Mouse (Mus musculus) intestine, embryonic 14.5 days (tissue): ENCODE data around the gene Trub2. TPM values are rescaled to one million over a fixed set of nuclear protein-coding genes. Genes with fewer than 3 reads are reported as not detected.

Experiments used
- ATAC-seq: fragments of 200-750 bp; cut with Nextera tagmentation; replicated peaks from 2 replicates; pipeline ENCODE4 v1.8.0; 2017; ENCODE audit warnings: low read depth, moderate number of reproducible peaks, moderate TSS enrichment, moderate library complexity; ENCODE audit not compliant: low FRiP score, low TSS enrichment
- DNase-seq: peaks from one replicate; pipeline ENCODE4 v3.0.0-alpha.2; 2018; ENCODE audit warnings: low spot score
- H3K27ac ChIP-seq: fragments of 300-500 bp; sonication (generic); 2 replicates; pipeline ENCODE4 v1.5.1; 2014; ENCODE audit warnings: low read depth, mild to moderate bottlenecking, control low read depth
- H3K27me3 ChIP-seq: fragments of 300-500 bp; sonication (generic); replicated peaks from 2 replicates; pipeline ENCODE4 v1.6.1; 2014; ENCODE audit warnings: low read length, control low read depth; ENCODE audit not compliant: control insufficient read depth, insufficient read depth
- H3K36me3 ChIP-seq: fragments of 300-500 bp; sonication (generic); 2 replicates; pipeline ENCODE4 v1.6.1; 2014; ENCODE audit warnings: low read length, control low read depth; ENCODE audit not compliant: control insufficient read depth, insufficient read depth
- H3K4me1 ChIP-seq: fragments of 300-500 bp; sonication (generic); replicated peaks from 2 replicates; pipeline ENCODE4 v1.6.1; 2014; ENCODE audit warnings: low read length, control low read depth, mixed read lengths; ENCODE audit not compliant: control insufficient read depth, insufficient read depth
- H3K4me2 ChIP-seq: fragments of 300-500 bp; sonication (generic); 2 replicates; pipeline ENCODE4 v1.6.1; 2014; ENCODE audit warnings: low read length
- H3K4me3 ChIP-seq: fragments of 300-500 bp; sonication (generic); 2 replicates; pipeline ENCODE4 v1.5.1; 2014; ENCODE audit warnings: low read depth, low read length, control low read depth, mixed read lengths
- H3K9ac ChIP-seq: fragments of 300-500 bp; sonication (generic); 2 replicates; pipeline ENCODE4 v1.6.1; 2014; ENCODE audit warnings: mild to moderate bottlenecking, low read length
- H3K9me3 ChIP-seq: fragments of 300-500 bp; sonication (generic); 2 replicates; pipeline ENCODE4 v1.6.1; 2016; ENCODE audit warnings: low read length, control low read depth; ENCODE audit not compliant: control insufficient read depth
- WGBS: fragments of 180-500 bp; shearing (Covaris S2); extraction: QIAGEN DNeasy Blood & Tissue Kit; methylation state at CpG from one replicate; pipeline ENCODE4 v1.1.7; 2014; 5-methylcytosine and 5-hydroxymethylcytosine counted together
- polyA plus RNA-seq: library from polyadenylated mRNA; unstranded; fragments of >200 nt; fragmentation: Nextera tagmentation; extraction: Ambion mirVana; gene quantifications from 2 replicates; pipeline ENCODE4 v1.2.1, GENCODE M21; 2014

Trub2 gene
- polyA plus RNA-seq, 1 experiment from 2014 or later = 33.3 TPM

DNA sequence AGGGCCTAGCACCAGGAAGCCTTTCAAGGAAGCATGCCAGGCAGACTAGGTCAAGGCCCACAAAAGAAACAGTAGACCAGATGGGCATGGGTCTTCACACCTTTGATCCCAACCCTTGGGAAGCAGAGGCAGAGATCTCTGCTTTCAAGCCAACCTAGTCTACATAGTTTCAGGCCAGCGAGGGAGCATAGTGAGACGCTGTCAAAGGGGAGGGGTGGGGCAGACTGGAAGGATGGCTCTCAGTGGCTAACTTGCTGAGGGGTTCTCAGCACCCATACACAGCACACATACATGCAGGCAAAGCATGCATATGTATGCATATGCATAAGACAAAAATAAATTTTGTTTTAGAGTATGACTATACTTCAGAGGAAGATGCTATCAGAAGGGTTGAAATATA, 31.1 kb upstream of the Trub2 start:
- 20% methylated on average over 2 of the region's 2 CpGs for WGBS
- Histone ChIP-seq H3K4me2 (peak overlapping the region; percentile 75), H3K27ac (peak overlapping the region; percentile 93), H3K4me3 (0 out of 2 replicates have a peak overlapping the region, but pooled peaks have one; percentile 42), H3K4me1 (peaks cover 18% of the 10 kb centered on the region), H3K36me3 (peaks cover 24% of the 10 kb centered on the region), H3K27me3 (no peaks in the 10 kb centered on the region), H3K9ac (no peak overlapping the region), H3K9me3 (no peaks in the 10 kb centered on the region)
- DNase-seq = no peak
- no peak for ATAC-seq

DNA sequence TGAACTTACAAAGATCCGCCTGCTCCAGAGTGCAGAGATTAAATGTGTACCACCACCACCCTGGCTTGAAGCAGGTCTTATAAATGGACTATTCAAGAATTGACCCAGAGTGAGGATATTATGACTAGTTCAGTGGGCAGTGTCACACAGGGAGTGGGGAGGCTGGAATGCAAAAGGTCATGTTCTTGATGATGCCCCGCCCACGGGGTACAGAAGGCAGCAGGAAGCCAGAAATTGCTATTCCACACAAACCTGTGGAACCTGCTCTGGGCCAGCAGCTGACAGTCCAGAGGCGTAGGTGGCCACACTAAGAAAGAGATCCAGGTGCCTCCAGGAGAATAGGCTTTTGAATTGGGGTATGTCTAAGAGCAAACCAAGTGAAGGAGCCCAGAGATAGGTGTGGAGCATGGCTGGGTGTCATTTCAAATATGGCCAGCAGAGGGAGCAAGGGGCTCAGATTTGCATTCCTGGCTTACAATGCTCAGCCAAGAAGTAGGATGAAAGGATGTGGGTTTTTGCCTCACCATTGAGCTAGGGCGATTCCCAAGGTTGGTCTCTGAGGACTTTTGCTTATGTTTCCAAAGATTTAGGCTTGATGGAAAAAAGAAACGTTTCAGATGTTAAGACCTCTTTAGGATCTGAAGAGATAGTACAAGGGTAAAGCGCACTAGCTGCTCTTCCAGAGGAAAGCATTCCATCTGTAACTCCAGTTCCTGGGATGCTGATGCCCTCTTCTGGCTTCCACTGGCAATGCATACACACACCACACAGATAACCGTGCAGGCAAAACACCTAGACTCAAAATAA, 29.3 kb upstream of the Trub2 start:
- Histone ChIP-seq H3K9me3 (no peaks in the 10 kb centered on the region), H3K4me1 (peaks cover 18% of the 10 kb centered on the region), H3K27me3 (no peaks in the 10 kb centered on the region), H3K27ac (peak overlapping the region; percentile 22; the same call in 1 of the 2 replicates), H3K9ac (no peak overlapping the region), H3K4me2 (peak overlapping the region; percentile 11; the same call in 1 of the 2 replicates), H3K4me3 (no peak overlapping the region), H3K36me3 (peaks cover 41% of the 10 kb centered on the region)
- peak; percentile 42 for ATAC-seq
- 34% methylated on average over 8 of the region's 8 CpGs for WGBS
- DNase-seq = peak; percentile 97

DNA sequence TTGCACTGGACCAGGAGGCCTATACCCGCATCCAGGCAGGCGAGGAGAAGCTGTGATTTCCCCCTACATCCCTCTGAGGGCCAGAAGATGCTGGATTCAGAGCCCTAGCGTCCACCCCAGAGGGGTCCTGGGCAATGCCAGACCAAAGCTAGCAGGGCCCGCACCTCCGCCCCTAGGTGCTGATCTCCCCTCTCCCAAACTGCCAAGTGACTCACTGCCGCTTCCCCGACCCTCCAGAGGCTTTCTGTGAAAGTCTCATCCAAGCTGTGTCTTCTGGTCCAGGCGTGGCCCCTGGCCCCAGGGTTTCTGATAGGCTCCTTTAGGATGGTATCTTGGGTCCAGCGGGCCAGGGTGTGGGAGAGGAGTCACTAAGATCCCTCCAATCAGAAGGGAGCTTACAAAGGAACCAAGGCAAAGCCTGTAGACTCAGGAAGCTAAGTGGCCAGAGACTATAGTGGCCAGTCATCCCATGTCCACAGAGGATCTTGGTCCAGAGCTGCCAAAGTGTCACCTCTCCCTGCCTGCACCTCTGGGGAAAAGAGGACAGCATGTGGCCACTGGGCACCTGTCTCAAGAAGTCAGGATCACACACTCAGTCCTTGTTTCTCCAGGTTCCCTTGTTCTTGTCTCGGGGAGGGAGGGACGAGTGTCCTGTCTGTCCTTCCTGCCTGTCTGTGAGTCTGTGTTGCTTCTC, 27.5 kb upstream of the Trub2 start:
- Histone ChIP-seq H3K4me2 (no peak overlapping the region), H3K4me1 (peaks cover 16% of the 10 kb centered on the region), H3K4me3 (no peak overlapping the region), H3K27me3 (no peaks in the 10 kb centered on the region), H3K36me3 (peaks cover 58% of the 10 kb centered on the region), H3K9ac (no peak overlapping the region), H3K27ac (no peak overlapping the region), H3K9me3 (no peaks in the 10 kb centered on the region)
- 84% methylated on average over 11 of the region's 11 CpGs for WGBS
- DNase-seq (no peak), ATAC-seq (no peak)

DNA sequence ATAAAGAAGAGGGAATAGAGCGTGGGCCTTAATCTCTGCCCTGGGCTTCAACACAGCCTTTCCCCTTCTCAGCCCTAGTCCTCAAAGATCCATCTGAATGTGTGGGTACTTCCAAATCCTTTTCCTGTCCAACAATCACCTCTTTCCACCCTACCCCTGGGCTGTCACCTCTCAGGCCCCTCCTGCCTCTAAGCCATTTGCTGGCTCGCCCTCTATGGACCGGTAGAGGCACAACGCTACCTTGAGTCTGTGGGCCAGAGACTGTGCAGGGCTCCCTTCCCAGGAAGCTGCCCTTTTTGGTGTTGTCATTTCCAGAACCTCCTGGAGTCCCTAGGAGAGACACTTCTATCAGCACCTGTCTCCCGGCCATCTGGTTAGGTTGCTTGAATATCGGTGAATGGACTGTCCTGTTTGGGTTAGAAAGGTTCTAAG, 15.1 kb upstream of the Trub2 start:
- Histone ChIP-seq H3K27ac (no peak overlapping the region), H3K9ac (peak overlapping the region; percentile 86)

DNA sequence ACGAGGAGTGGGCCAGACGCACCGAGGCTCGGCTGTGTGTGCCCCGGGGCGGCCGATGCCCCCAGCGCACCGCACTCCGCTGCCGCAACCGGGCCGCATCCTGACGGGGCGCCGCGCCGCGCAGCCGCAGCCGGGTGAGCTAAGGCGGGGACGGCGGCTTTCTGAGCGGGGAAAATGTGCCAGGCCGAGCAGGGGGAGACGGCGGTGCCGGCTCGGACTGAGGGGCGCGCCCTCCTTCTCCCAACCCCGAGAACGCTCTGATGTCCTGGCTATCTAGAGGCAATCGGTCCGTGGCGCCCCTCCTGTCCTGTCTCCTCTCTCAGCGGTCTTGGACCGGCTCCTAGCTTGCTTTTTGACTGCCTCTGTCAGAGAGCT, 14.5 kb upstream of the Trub2 start:
- peak overlapping the region; percentile 84 for H3K4me2 ChIP-seq
- WGBS = under 1% methylated on average over 39 of the region's 39 CpGs
- no peaks in the 10 kb centered on the region for H3K9me3 ChIP-seq
- DNase-seq = no peak
- peaks cover 7% of the 10 kb centered on the region for H3K4me1 ChIP-seq
- peak overlapping the region; percentile 77; the same call in 1 of the 2 replicates for H3K27ac ChIP-seq
- peak overlapping the region; percentile 85 for H3K4me3 ChIP-seq
- ATAC-seq = no peak; the same call in 1 of the 2 replicates
- H3K27me3 ChIP-seq = no peaks in the 10 kb centered on the region
- peaks cover 34% of the 10 kb centered on the region for H3K36me3 ChIP-seq
- H3K9ac ChIP-seq = peak overlapping the region; percentile 86

More for the DNA sequence above, 15.1 kb upstream of the Trub2 start:
- no peak for ATAC-seq
- H3K36me3 ChIP-seq = peaks cover 38% of the 10 kb centered on the region
- no peaks in the 10 kb centered on the region for H3K27me3 ChIP-seq
- peak overlapping the region; percentile 85 for H3K4me3 ChIP-seq
- no peaks in the 10 kb centered on the region for H3K9me3 ChIP-seq
- peaks cover 7% of the 10 kb centered on the region for H3K4me1 ChIP-seq
- 20% methylated on average over 6 of the region's 6 CpGs for WGBS
- peak; percentile 63 for DNase-seq
- peak overlapping the region; percentile 84 for H3K4me2 ChIP-seq

DNA sequence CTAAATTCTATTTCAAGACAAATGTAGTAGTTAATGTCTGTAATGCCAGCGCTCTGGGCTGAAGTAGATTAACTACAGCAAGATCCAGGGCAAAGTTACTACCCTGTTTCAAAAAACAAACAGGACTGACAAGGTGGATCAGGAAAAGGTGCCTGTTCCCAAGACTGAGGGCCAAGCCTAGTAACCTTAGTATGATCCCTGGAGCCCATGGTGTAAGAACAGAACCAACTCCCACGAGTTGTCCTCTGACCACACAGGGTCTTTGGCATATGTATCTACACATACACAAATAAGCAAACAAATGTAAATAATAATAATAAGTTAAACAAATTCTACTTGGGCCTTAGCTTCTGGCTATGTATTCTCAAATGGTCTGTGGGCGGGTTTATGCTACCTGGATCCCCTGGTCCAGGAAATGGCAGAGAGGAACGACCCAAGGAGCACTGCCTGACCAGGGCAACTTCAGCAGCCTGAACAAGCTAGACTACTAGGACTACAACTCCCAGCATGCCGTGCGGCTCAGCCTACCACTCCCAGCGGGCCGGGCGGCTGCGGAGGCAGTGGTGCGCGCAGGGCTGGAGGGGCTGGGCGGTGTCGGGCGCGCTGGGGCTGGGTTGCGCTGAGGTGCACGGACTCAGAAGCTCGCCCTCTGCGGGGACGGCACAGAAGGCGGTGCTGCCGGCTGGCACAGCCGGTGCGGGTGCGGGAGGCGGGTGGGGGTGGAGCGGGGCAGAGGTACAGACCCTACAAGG, 13.9 kb upstream of the Trub2 start, which contains the start of gene Slc27a4:
TSS of gene Slc27a4 (plus strand) at position 560 of the 752 bp plus-strand sequence.
- WGBS = 5% methylated on average over 28 of the region's 28 CpGs
- Histone ChIP-seq H3K9ac (peak within 1 kb of the TSS; percentile 86), H3K4me1 (peaks cover 7% of the 10 kb centered on the region), H3K27me3 (no peaks in the 10 kb centered on the region), H3K4me2 (peak within 1 kb of the TSS; percentile 84), H3K4me3 (peak within 1 kb of the TSS; percentile 85), H3K9me3 (no peaks in the 10 kb centered on the region), H3K27ac (peak within 1 kb of the TSS; percentile 77; the same call in 1 of the 2 replicates), H3K36me3 (peaks cover 31% of the 10 kb centered on the region)
- ATAC-seq (peak; percentile 98), DNase-seq (peak; percentile 95)

DNA sequence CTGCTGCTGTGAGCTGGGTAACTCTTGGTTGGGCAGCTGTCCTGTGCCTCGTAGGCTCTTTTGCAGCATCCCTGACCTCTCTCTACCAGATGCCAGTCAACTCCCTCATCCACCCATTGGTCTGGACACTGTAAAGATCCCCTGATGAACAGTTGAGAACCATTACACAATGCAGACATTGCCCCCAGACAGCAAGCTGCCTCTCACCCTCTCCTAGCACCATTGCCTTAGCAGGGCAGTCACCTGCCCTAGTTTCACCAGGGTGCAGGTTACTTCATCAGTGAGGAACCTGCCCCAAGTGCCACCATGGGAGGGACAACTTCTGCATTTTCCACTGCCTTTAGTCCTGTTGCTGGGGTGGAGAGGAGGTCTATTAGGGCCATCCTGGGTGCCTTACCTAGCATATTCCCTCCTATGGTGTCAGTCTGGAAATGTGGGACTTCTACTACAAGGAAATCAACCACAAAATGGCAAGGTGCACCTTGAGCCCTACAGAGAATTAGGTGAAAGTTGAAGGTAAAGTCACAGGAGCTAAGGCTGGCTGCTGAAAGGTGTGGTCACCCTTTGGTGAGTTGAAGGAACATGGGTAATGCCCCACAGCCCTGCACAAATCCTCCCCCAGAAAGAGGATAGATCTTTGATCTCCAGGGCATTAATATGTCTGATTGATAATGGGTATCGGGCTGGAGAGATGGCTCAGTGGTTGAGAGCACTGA, 4.6 kb upstream of the Trub2 start:
- Histone ChIP-seq H3K4me3 (no peak overlapping the region), H3K9ac (no peak overlapping the region), H3K4me1 (peaks cover 9% of the 10 kb centered on the region), H3K27me3 (no peaks in the 10 kb centered on the region), H3K9me3 (no peaks in the 10 kb centered on the region), H3K27ac (no peak overlapping the region), H3K36me3 (peaks cover 32% of the 10 kb centered on the region), H3K4me2 (no peak overlapping the region)
- 92% methylated on average over 2 of the region's 2 CpGs for WGBS
- no peak for DNase-seq
- no peak for ATAC-seq
